Mouse (Mus musculus) heart, postnatal 25 days (tissue): ENCODE measurements around the gene Lingo1. TPM values are rescaled to one million over a fixed set of nuclear protein-coding genes. Genes with fewer than 3 reads are reported as not detected.
A peak's percentile ranks its signal among the peaks of the same experiment; 100 is the strongest.

Experiments
- DNase-seq: peaks from one replicate; pipeline ENCODE4 v3.0.0; 2022; ENCODE audit warnings: low spot score
- intact Hi-C: fragments of 180-260 bp; cut with DNase I; formaldehyde crosslinking; loops from one replicate; pipeline ENCODE4 v1.15.1; 2025
- total RNA-seq, 2 experiments: library from RNA; stranded (reverse); gene quantifications; 2 replicates each; pipeline ENCODE4 v1.2.3; 2021

Gene Lingo1
- total RNA-seq, 2 experiments from 2014 or later = 1.5 to 1.7 TPM

GRCm38 (mm10) chr9:56686339-56687144 is 109.7 kb downstream of the Lingo1 start:
- intact Hi-C loops = no loop called here
- DNase-seq = peak; percentile 5

DNA sequence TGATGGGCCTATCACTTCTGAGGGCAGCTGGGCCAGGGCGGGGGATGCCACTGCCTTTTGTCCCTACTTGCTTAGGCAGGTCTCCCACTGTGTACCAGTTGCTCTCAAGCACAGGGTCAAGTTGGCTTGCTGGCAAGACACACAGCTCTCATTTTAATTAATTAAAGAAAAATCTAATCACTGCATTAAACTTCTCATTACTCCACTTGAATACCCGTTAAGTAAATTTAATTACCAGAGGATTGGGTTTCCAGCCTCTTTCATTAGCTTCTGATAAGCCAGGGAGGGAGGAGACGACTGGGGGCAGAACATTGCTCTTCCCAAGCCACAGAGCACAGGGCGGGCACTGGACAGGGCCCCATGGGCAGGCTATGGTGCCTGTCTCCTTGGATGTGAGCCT is 113.4 kb downstream of the Lingo1 start:
- intact Hi-C loops = no loop called here
- DNase-seq = no peak

GRCm38 (mm10) chr9:56681950-56682349 is 114.3 kb downstream of the Lingo1 start:
- intact Hi-C loops = no loop called here
- DNase-seq = no peak

- intact Hi-C loops = no loop called here
- DNase-seq = no peak
These were observed 117.2 kb downstream of the Lingo1 start for GRCm38 (mm10) chr9:56678929-56679681.

- no peak for DNase-seq
These were observed 120.6 kb downstream of the Lingo1 start for GRCm38 (mm10) chr9:56675696-56676095.

GRCm38 (mm10) chr9:56669605-56670221 is 126.6 kb downstream of the Lingo1 start:
- DNase-seq = no peak
- intact Hi-C loops = no loop called here

More at GRCm38 (mm10) chr9:56675696-56676095, 120.6 kb downstream of the Lingo1 start:
- intact Hi-C loops = no loop called here

DNA sequence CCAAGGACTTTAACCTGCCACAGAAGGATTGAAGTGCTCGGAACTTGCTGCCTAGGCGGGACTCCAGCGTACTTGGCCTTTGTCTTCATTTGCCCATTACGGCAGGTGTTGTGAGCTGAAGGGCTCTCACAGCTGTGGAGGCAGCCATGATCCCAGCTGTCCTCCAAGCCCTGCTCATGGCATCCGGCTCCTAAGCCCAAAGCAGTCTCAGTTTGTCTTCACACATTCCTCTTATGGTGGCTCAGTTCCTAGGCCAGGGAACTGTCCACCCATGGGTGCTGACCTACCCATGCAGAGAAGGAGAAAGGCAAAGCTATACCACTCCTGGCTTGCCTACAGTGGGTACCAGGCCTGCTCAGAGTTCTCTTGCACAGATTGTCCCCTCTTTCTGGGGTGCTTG is 132.1 kb downstream of the Lingo1 start:
- intact Hi-C loops = no loop called here
- DNase-seq = no peak

- no peak for DNase-seq
- intact Hi-C loops = no loop called here
These were observed 133.3 kb downstream of the Lingo1 start for GRCm38 (mm10) chr9:56662946-56663345.

GRCm38 (mm10) chr9:56662405-56662804 is 133.9 kb downstream of the Lingo1 start:
- no peak for DNase-seq
- intact Hi-C loops = no loop called here

GRCm38 (mm10) chr9:56661217-56661840 is 134.9 kb downstream of the Lingo1 start:
- intact Hi-C loops = no loop called here

DNA sequence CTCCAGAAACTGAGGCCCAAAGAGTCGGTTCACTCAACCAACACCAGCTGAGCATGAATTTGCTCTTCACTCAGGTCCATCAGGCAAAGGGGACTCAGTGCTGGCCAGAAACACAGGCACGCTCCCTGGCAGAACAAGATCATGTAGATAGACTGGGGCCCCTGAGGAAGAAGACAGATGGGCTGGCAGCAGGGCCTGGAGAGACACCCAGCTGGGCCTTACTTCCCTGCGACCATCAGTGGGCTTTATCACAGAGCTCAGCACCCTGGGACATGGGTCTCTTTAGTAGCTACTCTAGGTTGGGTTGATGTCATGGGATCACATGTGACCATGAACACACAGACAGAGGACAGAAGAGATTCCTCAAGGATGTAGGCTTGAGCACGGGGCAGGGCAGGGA is 137.7 kb downstream of the Lingo1 start:
- intact Hi-C loops = no loop called here
- DNase-seq = no peak

More at GRCm38 (mm10) chr9:56661217-56661840, 134.9 kb downstream of the Lingo1 start:
- no peak for DNase-seq

DNA sequence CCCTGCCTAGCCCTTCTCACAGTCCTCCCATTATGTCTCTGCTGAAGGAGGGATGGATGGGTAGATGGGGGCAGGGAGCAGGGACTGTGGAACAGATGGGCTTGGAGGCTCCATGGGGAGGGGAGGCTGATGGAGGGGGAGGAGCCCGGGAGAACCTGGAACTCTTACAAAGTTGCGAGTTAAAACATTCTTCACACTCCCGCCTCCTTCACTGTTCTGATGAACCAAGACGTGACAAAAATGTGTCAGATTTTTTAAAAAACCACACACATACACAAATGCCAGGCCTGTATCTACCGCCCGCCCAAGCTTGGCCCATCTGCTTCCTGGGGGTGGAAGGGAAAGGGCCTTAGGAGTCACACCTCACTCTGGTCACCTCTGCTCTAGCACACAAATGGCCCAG is 138.3 kb downstream of the Lingo1 start:
- intact Hi-C loops = no loop called here
- no peak for DNase-seq

DNA sequence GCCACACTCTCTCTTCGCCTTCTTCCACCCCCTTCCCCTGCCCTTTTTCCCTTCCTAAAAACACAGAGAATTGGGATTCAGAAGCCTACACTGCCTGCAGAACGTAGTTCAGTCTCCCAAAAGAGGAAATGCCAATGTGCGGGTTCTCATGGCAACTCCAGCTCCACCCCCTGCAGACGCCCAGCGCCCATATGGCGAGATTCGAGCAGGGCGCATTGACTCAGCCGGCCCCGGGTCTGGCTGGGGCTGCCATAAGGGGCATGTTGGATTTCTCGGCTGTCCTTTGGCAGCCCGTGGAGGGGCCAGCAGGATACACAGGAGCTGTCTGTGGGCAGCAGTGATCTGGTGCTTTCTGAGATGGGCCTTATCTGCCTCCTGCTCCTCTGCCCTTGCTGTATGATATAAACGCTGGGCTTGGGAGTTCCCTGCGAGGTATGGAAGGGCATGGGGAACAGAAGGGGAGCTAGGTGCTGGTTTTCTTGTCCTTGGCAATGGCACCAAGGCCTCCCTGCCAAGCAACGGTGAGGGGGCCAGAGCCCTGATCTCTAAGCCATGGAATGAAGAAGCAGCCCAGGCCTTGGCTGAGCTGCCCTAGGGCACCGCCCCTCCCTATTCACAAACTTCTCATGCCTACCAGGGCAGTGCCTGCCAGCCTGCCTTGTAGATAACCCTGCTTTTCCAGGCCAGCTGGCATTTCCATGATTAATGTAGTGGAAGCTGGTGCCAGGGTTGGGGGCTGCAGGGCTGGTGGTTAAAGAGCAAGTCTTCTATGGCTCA is 139.3 kb downstream of the Lingo1 start:
- intact Hi-C loops = no loop called here
- no peak for DNase-seq

GRCm38 (mm10) chr9:56655167-56655566 is 141.1 kb downstream of the Lingo1 start:
- no peak for DNase-seq
- intact Hi-C loops = no loop called here

GRCm38 (mm10) chr9:56652551-56652950 is 143.7 kb downstream of the Lingo1 start:
- intact Hi-C loops = no loop called here
- no peak for DNase-seq

- DNase-seq = no peak
- intact Hi-C loops = no loop called here
These were observed 144.7 kb downstream of the Lingo1 start for GRCm38 (mm10) chr9:56651586-56651985.

DNA sequence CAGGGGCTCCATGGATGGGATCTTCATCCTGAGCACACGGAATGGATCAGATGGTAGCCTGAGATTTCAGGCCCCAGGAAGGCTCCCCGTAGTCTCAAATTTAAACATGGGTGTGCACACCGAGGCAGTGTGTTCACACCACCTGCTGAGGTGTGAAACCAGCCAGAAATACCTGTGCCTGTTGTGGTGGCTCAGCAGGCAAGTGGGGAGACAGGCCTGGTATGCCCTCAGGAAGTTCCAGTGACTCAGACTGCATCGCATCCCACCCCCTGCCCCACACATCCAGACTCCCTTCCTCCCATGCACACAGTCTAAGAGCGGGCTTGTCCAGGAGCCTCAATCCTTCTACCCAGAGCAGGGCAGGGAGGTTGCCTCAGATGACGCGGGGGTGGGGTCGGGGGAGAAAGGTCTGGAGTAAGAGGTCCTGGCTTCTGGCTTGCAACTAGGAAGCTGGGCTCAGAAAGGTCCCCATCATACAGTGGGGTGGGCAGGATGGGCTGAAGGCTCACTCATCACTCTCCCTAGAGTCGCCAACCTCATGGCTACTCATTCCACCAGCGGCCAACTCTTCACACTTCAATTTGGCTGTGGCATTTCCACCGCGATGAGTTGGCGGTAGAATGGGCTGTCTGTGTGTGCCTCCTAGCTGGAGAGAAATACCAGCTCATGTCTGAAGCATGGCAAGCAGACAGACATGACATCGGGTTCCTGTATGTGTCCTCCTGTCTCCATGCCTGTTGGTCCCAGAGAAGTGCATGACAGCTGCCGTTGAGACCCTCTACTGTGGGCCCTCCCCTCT is 149.8 kb downstream of the Lingo1 start:
- intact Hi-C loops = no loop called here
- no peak for DNase-seq

GRCm38 (mm10) chr9:56643474-56643873 is 152.8 kb downstream of the Lingo1 start:
- DNase-seq = no peak
- intact Hi-C loops = no loop called here
